Mouse (Mus musculus) megakaryocyte-erythroid progenitor cell, adult 5-6 weeks (primary cell): ENCODE data around the gene Macrod1. TPM values are rescaled to one million over a fixed set of nuclear protein-coding genes. Genes with fewer than 3 reads are reported as not detected.

Experiments used
- ATAC-seq: replicated peaks from 2 replicates; pipeline ENCODE4 v1.8.0; 2016; ENCODE audit warnings: mild to moderate bottlenecking, inconsistent platforms; ENCODE audit not compliant: severe bottlenecking, poor library complexity, low FRiP score, low TSS enrichment
- total RNA-seq, 2 experiments: library from RNA; stranded (forward) in 1 of 2; stranded (reverse) in 1 of 2; fragments of 200-1000, 215-1000 nt in 1 of 2; fragments of >200 nt in 1 of 2; fragmentation: Nextera tagmentation in 1 of 2; gene quantifications; 2 replicates each; pipeline ENCODE4 v1.2.3; 2014 to 2017

Macrod1 gene
- total RNA-seq, 2 experiments from 2014 or later, result 10.3 to 19.1 TPM

DNA sequence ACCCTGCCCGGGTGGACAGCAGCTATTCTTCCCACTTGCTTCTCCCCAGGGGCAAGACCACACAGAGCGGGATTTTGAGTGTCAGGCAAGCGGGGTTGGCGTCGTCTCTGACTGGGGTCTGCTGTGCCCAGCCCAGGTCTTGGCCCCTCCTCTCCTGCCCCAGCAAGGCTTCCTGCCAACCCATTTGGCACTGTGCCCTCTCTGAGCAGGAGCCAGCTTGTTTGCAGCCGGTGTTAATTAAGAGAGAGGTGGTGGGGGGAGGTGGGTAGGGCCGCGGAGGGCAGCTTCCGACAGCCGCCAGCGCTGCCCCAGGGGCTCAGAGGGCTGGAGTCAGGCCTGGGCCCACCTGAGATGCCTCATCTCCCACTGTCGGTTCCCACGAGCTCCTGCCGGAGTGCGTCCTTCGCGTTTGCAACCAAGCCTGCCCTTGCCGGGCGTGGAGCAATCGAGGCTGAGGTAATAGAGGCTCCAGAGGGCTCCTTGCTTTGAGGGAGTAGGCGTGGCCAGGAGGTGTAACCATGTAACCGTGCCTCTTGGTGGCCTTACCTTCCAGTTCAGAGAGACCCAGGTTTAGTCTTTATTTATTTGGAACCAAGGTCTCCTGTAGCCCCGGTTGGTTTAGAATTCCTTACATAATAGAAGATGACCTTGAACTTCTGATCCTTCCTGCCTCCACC lies 125.8 kb downstream of the Macrod1 start:
- ATAC-seq, result peak; percentile 77

DNA sequence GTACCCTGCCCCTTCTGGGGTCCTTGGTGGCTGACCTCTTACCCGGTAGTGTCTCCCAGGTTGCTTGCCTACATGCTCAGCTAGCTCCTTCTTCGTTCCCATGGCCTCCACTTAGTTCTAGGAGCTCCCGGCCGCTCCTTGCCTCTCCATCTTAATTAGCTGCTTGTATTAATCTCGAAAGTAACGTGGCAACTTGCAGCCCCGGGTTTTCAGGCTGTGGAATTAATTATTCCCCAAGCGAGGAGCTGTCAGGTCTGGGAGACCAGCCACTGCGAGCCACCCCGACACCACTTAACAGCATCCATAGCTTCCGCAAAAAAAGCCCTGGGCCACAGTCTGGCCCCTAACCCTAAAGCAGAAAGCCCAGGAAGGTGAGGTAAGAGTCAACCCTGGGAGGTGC lies 126.8 kb downstream of the Macrod1 start:
- no peak for ATAC-seq

DNA sequence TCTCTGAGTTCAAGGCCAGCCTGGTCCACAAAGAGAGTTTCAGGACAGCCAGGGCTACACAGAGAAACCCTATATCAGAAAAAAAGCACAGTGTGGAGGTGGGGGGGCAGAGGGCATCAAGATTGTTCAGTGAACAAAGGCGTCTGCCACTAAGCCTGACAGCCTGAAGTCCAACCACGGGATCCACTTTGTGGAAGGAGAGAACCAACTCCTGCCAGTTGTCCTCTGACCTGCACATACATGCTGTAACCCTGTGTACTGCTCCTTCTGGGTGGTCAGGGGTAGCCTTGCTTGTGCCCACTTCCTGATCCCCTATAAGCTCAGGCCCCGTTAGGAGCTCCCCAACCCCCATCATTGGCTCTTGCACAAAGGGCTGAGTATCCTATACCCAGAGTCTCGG lies 128.4 kb downstream of the Macrod1 start:
- ATAC-seq, result no peak

DNA sequence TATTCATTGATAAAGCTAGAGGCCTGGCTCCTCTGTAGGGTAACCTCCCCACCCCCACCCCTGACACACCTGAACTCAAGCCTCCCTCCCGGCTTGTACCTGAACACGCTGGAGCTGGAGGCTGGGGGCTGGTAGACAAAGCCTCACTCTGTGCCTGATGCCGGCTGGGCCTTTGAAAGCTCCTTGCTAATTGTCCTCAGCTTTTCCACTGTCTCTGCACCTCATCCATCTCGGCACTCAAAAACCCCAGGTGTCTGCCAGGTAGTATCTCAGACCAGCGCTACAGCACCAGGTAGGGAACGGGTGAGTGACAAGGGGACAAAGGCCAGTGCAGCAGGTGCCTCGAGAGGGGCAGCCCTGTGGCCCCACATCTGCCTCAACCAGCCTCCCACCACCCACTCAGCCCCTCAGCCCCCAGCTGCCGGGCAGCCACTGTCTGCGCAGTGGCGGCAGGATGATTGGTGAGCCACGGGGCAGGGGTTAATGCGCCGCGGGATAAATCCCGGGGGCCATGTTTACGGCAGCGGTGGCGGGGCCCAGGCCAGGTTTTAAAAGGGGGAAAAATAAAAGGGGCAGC lies 129.2 kb downstream of the Macrod1 start:
- ATAC-seq, result no peak

DNA sequence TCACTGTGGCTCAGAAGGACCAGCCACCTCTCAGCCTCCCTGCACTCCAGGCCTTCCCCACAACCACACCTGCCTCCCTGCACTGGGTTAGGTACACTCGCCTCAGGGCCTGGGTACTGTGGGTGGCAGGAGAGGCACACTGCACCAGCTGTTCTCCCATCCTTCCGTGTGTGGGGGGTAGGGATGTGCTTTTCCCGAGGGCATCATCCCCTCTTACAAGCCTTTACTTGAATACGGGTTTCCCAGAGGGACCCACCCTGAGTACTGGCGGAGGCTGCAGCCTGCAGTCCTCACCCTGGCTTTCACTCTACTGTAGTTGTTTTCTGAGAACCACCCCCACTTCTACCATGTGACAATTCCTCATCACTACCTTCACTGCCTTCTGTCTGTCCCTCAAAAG lies 130.5 kb downstream of the Macrod1 start:
- ATAC-seq, result no peak

DNA sequence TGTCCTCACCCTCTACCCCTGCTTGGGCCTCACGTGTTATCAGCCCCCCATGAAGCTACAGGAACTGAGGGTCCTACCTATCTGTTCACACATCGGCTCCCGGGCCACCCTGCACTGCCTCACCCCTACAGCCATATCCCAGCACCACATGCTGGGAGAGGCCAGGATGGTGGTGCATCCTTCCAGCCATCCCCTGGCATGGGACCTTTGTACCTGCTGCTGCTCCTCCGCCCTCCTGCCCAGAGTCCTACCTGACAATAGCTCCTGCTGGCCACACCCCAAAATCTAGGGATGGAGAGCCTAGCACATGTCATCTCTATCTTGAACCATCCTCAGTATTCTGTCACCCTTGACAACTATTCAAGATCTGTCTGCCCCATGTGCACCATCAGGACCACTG lies 132.4 kb downstream of the Macrod1 start:
- ATAC-seq, result no peak

DNA sequence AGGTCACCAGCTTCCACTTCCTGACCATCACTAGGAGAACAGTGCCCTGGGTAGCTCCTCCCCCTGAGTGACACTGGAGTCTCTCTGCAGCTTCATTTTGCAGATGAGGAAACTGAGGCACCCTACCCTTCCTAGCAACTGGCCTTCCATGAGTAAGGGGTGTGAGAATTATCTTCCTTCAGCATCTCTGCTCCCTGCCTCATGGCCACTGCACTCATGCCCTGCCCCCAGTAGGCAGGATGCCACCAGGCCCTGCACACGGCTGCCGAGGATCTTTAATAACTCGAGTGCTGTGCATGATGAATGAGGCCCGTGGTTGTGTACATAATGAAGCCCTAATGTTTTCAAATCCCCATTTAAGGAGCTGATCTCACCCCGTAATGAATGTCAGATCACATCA lies 134.4 kb downstream of the Macrod1 start:
- no peak for ATAC-seq

DNA sequence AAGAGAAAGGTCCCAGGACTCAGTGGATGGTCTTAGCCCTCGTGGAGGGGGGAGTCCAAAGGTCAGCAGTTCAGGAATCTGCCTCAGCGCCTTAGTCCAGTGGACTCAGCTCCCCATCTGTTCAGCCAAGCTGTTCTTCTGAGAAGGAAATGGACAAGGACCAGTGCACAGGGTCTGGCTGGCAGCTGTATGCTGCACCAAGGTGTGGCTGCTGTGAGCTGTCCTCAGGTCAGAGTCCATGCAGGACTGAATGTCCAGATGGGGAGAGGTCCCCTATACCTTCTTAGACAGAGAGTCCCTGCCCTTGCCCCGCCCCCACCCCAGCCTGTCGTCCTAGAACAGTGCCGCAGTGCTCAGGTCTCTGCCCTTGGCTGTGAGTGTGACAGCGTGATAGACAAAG lies 135.0 kb downstream of the Macrod1 start:
- ATAC-seq, result no peak

DNA sequence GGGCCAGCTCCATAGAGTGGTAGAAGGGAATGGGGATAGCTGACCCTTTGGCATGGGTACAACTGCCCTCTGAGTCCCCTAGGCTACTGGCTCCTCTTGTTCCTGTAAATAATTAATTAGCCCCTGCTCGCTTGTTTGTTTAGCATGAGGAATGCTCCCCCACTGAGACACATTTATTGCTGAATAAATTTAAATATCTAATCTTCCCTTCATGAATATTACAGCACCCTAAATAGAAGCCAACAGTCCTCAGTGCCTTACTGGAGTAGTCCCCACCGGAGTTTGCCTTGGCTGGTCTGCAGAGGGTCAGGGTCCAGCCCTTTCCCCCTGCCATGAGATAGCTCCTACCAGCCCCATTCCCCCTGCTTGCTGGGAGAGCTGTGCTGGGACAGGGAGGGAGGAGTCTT lies 136.0 kb downstream of the Macrod1 start:
- ATAC-seq, result no peak

DNA sequence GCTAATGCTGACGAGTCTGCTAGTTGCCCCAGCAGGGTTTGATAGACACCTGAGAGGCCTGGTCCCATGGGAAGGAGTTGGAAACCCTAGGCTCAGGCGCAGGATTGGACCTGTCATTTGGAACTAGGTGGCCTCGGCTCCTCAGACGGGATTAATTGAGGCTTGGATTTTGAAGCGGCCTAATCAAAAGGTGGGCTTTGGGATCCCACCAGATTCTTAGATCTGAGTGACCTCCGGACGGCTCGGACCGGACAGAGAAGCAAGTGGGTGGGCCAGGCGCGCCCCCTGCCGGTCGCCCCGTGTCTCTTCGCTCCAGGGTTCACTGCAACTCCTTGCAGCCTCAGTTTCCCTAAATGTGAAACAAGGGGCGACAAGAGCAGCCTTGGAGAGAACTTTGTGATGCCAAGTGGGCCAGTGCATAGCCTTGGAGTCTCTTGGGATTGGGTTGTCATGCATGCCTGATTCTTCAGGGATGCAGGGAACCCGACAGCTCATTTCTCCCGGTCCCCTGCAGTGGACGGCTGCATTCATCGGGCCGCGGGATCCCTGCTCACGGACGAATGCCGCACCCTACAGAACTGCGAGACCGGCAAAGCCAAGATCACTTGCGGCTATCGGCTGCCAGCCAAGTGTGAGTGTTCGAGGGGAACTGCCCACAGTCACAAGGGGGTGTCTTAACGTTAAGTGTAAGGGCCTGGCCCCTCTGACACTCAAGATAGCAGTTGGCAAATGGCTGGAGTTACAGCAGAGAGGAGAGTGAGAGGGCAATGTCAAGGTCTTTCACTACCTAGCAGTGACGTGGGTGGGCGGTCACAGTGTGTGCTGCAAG lies 139.5 kb downstream of the Macrod1 start:
- ATAC-seq, result no peak

DNA sequence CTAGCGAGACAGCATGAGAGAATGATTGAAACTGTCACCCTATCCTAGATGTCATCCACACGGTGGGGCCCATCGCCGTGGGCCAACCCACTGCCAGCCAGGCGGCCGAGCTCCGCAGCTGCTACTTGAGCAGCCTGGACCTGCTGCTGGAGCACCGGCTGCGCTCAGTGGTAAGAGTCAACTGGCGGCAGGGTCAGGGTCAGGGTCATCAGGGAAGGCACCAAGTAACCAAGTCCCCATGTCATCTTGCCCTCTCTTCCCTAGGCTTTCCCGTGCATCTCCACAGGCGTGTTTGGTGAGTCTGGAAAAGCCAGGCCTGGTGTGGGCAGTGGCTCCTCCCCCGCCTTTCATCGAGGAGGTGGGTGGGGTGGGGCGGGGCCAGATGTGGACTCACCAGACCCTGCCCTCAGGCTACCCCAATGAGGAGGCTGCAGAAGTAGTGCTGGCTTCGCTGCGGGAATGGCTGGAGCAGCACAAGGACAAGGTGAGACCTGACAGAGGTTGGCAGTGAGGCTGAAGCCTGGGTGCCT lies 140.2 kb downstream of the Macrod1 start:
- ATAC-seq, result no peak

DNA sequence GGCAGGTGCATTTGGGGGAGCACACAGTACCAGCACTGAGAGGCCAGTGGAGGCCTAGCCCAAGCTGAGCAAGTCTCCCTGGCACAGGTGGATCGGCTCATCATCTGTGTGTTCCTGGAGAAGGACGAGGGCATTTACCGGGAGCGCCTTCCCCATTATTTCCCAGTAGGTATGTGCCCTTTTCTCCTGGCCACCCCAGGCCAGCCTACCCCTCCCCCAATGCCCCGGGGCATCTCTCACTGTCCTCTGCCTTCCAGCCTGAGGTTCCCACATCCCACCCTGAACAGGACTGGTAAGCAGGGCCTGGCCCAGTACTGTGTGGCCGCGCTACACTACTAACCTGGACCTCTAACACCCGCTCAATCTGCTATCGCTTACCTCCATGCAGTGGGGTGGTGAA lies 140.8 kb downstream of the Macrod1 start:
- no peak for ATAC-seq

DNA sequence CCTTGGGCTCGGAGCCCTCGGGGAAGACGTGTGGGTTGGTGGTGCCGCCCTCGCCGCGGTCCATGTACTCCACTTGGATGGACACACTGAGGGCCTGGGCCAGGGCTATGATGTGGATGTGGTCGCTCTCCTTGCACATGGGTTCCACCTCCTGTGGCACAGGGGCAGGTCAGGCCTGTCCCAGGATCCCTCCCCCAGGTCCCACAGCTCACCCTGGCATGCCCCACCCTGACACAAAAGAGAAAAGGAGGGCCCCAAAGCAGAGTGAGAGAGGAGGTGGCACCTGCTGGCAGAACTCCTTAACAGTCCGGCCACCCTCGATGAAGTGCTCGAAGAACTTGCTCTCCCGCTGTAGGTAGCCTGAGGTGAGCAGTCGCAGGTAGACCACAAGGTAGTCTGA lies 142.5 kb downstream of the Macrod1 start:
- ATAC-seq, result no peak

DNA sequence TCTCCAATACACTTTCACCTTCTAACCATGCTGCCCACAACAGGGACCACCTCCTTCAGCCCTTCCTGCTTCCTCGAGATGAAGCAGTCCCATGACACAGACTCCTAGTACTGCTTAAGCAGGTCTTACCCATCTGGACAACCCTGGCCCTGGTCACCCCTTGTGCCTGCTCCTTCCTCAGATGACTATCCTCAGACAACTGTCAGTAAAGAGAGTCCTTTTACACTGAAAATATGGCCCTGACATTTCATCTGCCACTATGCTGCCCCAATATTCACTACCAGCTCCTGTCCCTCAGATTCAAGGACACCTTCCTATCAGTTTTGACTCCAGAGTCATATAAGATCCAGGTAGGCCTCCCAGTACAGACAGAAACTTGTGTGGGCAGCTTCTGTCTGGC lies 143.8 kb downstream of the Macrod1 start:
- ATAC-seq, result no peak

DNA sequence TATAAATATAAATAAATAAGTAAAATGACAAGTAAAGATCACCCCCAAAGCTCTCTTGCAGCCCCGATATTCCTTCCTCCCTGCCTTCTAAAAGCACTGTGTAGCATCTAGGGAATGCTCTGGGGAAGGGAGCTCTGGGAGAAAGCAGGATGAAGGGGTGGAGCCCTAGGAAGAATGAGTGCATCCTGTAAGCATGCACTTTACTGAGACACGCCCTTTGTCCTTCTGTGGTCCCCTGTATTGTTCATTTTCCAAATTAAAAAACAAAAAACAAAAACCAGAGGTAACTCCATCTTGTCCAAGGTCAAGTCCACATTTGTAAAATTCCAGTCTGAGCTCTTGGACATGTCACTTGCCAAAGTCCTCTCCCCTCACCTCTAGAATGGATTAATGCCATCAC lies 148.3 kb downstream of the Macrod1 start:
- no peak for ATAC-seq

DNA sequence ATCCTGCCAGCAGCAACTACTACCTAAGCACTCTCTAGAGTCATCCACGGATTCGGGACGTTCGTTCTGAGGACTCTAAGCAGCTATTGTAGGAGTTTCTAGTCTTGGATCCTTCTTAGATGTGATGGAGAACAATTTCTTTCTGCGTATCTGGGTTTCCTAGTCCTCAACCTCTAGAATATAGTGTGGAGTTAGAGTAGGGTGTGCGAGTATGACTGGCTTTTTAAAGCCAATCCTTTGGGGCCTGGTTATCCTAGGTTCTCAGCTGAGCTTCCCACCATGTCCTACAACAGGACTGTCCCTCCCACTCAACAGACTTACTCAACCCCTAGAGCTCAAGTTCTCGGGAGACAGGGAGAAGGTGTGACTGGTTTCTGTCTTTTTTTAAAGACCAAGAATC lies 148.7 kb downstream of the Macrod1 start:
- ATAC-seq, result no peak

DNA sequence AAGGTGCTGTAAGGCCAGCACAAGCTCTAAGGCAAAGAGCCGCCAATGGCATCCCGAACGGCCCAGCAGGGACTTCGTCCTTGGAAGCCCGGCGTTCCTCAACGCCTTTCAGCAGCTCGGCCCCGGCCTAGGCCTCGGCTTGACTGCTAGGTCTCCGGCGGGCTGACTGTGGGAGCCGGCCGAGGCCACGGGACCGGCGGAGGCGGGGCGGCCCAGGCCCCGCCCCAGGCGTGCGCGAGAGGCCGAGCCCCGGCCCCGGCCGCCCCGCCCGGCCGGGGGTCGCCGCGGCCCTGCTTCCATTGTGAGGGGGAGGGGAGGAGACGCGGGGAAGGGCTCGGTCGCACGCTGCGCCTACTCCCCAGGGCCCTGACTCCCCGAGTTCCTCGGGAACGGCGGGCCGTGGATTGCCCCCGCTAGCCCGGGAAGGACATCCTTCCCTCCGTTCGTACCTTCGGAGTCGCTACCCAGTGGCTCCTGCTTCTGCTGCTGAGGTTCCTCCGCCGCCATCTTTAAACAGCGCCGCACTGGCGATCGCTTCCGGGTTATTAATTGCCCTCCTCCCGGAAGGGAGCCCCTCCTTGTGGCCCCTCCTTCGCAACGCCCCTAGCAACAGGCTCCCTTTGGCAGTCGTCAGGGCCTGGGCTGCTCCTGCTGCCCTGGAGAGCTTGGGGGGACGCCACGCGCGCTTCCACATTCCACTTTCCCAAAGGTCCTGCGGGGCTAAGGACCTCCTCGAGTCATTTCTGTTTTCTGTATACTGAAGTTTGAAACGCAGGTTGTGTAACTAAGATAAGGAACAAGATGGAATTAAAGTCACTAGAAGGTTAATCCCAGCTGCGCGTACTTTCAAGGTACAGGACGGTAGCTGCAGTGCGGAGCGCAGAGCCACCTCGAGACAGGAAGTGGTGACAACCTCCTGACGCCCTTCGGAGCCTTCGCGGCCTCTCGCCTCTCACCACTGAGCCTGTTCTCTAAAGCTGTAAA lies 149.4 kb downstream of the Macrod1 start, which contains the start of gene Otub1:
Otub1 (minus strand) TSS at position 564 of the 984 bp plus-strand sequence.
- ATAC-seq, result peak; percentile 94

DNA sequence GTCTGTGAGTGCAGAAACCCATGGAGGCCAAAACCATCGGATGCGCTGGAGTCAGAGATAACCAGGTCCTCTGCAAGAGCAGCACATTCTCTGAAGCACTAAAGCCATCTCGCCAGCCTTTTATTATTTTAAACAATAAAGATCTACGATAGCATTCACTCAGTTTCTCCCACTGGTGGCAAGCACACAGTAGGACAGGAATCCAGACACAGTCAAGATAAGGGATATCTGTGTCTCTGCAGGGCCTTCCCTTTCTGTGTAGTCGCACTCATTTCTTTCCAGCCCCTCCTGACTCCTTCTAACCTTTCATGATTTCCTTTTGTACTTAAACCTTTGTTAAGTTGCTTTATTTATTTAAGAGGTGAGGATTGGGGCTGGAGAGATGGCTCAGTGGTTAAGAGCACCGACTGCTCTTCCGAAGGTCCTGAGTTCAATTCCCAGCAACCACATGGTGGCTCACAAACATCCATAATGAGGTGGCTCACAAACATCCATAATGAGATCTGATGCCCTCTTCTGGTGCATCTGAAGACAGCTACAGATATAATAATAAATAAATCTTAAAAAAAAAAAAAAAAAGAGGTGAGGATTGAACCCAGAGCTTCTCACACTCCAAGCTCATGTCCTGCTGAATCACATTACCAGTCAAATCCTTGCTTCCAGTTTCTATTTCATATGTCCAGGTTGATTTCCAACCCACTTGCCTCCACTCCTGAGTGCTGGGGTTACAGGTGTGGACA lies 153.5 kb downstream of the Macrod1 start:
- no peak for ATAC-seq

DNA sequence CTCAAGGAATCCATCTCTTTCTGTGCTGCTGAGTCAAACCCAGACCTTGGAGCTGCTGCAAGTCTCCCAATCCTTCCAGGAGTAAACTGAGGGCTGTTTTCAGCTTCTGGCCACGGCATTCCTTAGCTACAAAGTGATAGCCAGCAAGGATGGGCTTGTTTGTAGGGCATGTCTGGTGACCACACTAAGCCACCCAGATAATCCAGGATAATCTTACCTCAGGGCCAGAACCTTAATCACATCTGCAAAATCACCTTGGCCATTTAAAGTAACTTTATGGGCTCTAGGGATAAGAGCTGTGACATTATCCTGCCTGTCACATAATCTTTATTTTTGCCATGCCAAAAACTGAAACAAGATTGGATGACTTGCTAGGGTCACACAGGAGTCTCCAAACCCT lies 155.6 kb downstream of the Macrod1 start:
- no peak for ATAC-seq
